In the genomic region with DNA sequence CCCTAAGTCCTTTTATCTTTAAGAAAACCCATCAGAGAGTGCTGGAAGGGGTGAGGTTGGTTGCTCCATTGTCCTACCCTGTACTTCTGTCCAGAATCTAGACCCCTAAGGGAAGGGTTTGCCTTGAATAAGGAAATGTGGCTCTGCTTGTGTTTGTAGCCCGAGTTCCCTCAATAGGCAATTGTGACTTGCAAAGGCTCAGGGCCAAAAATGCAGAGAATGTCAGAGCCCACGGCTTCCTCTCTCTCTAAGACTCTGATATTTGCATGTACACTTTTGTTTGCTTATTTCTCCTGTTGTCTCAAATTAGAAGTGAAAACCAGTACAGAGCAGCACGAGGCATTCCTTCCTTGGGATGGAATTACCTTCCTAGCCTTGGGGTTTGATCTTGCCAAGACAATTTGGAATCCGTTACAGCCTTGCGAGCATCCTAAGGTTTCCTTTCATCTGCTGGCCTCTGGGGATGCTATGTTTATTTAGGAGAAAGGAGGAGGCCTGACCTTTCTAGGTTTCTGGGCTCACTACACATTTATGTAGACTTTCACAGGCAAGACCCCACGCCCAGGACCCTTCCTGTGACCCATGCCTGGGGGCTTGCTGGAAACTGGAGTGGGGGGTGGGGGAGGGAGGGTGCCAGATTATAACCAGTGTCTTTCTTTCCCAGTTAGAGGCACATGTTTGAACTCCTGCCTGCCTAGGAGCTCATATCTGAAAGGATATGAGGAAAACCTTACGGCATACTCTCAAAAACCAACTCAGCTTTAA, we compare ENCODE assay signal across 22 mouse cellular contexts.
DNase-seq lines count a peak whose midpoint lies in the region; ATAC-seq lines count a peak whose summit lies in the region.
"Had no signal": no experiment of that assay in that cellular context is flagged by ENCODE, and none has a peak within 500 bp of the region (broad histone marks: within the 10 kb centered on the region; RNA-seq: fewer than 3 reads in every experiment).

No protein-coding gene starts in this region.

- WGBS in forebrain, embryonic 10.5 days = 53% methylated on average over 7 of the region's 7 CpGs
- 56% methylated on average over 7 of the region's 7 CpGs for WGBS in forebrain, embryonic 13.5 days
- 13% methylated on average over 7 of the region's 7 CpGs for WGBS in kidney, embryonic 15.5 days
- 14% methylated on average over 7 of the region's 7 CpGs for WGBS in embryonic facial prominence, embryonic 11.5 days

- no peak overlapping the region for H3K9ac ChIP-seq in forebrain, embryonic 13.5 days
- H3K9ac ChIP-seq in kidney, embryonic 15.5 days = no peak overlapping the region
- no peak overlapping the region for H3K9ac ChIP-seq in embryonic facial prominence, embryonic 11.5 days (replicated peaks; ENCODE audit: low read length)
- H3K9ac ChIP-seq: embryonic facial prominence, embryonic 12.5 days; neural tube, embryonic 13.5 days had no signal

- no peak overlapping the region for H3K4me2 ChIP-seq in forebrain, embryonic 13.5 days
- H3K4me2 ChIP-seq in kidney, embryonic 15.5 days = 0 out of 2 replicates have a peak overlapping the region, but pooled peaks have one; percentile 7
- H3K4me2 ChIP-seq in embryonic facial prominence, embryonic 11.5 days (ENCODE audit: low read depth, low read length) = no peak overlapping the region
- H3K4me2 ChIP-seq: embryonic facial prominence, embryonic 12.5 days; liver, embryonic 11.5 days; midbrain, embryonic 11.5 days; neural tube, embryonic 13.5 days had no signal

- no peaks in the 10 kb centered on the region for H3K9me3 ChIP-seq in forebrain, embryonic 10.5 days
- H3K9me3 ChIP-seq in forebrain, embryonic 13.5 days (replicated peaks) = no peaks in the 10 kb centered on the region
- no peaks in the 10 kb centered on the region for H3K9me3 ChIP-seq in kidney, embryonic 15.5 days (replicated peaks)
- H3K9me3 ChIP-seq in embryonic facial prominence, embryonic 11.5 days (replicated peaks; ENCODE audit: control insufficient read depth, low read length) = no peaks in the 10 kb centered on the region
- H3K9me3 ChIP-seq: embryonic facial prominence, embryonic 12.5 days; neural tube, embryonic 13.5 days had no signal

- no peak for DNase-seq in forebrain, embryonic 10.5 days (ENCODE audit: extremely low spot score, low spot score)
- no peak for DNase-seq in kidney, adult 18-20 months
- DNase-seq in brain, adult 2 months (ENCODE audit: low read depth, low spot score) = peak; percentile 42
- peak; percentile 49 for DNase-seq in embryonic facial prominence, embryonic 11.5 days (ENCODE audit: low spot score)
- no peak for DNase-seq in spleen, postnatal 10 days (ENCODE audit: low spot score in 2 of 2)
- no peak for DNase-seq in retina, embryonic 14.5 days (ENCODE audit: low spot score)
- DNase-seq: adrenal gland, postnatal 36 days; cerebellum, adult 9-11 months; heart, postnatal 4 days; kidney, adult 2 months; left cerebral cortex, postnatal 4 days; lung, adult 2 months; thymus, postnatal 36 days had no signal

- ATAC-seq in forebrain, embryonic 13.5 days = no peak
- no peak for ATAC-seq in kidney, embryonic 15.5 days (replicated peaks; ENCODE audit: low FRiP score)
- no peak for ATAC-seq in embryonic facial prominence, embryonic 11.5 days (replicated peaks; ENCODE audit: insufficient number of reproducible peaks, low FRiP score, low TSS enrichment, low read depth)
- ATAC-seq: activated CD4-positive, CD25-positive, alpha-beta regulatory T cell, adult 4 months; CD4-positive, CD25-positive, alpha-beta regulatory T cell, adult 4 months had no signal

- no peak overlapping the region for H3K4me3 ChIP-seq in forebrain, embryonic 10.5 days
- no peak overlapping the region for H3K4me3 ChIP-seq in forebrain, embryonic 13.5 days
- H3K4me3 ChIP-seq in kidney, embryonic 15.5 days (replicated peaks) = no peak overlapping the region
- no peak overlapping the region for H3K4me3 ChIP-seq in embryonic facial prominence, embryonic 11.5 days (ENCODE audit: low read depth, low read length)
- H3K4me3 ChIP-seq: embryonic facial prominence, embryonic 12.5 days; neural tube, embryonic 13.5 days had no signal

- H3K27me3 ChIP-seq in forebrain, embryonic 10.5 days (ENCODE audit: poor library complexity, severe bottlenecking) = peaks cover 4% of the 10 kb centered on the region; the same call in 1 of the 2 replicates
- no peaks in the 10 kb centered on the region for H3K27me3 ChIP-seq in forebrain, embryonic 13.5 days
- H3K27me3 ChIP-seq in kidney, embryonic 15.5 days = no peaks in the 10 kb centered on the region
- no peaks in the 10 kb centered on the region for H3K27me3 ChIP-seq in embryonic facial prominence, embryonic 11.5 days (ENCODE audit: control insufficient read depth, insufficient read depth, low read length)
- H3K27me3 ChIP-seq: embryonic facial prominence, embryonic 12.5 days; neural tube, embryonic 13.5 days had no signal

- peak overlapping the region; percentile 11; the same call in 1 of the 2 replicates for H3K27ac ChIP-seq in forebrain, embryonic 10.5 days
- no peak overlapping the region for H3K27ac ChIP-seq in forebrain, embryonic 13.5 days
- peak overlapping the region; percentile 13; the same call in 1 of the 2 replicates for H3K27ac ChIP-seq in kidney, embryonic 15.5 days
- H3K27ac ChIP-seq in embryonic facial prominence, embryonic 11.5 days (replicated peaks; ENCODE audit: low read depth, low read length) = no peak overlapping the region
- H3K27ac ChIP-seq: embryonic facial prominence, embryonic 12.5 days; macrophage had no signal

- H3K4me1 ChIP-seq in forebrain, embryonic 10.5 days = peaks cover 17% of the 10 kb centered on the region
- peaks cover 8% of the 10 kb centered on the region for H3K4me1 ChIP-seq in forebrain, embryonic 13.5 days
- H3K4me1 ChIP-seq in kidney, embryonic 15.5 days = peaks cover 12% of the 10 kb centered on the region
- H3K4me1 ChIP-seq in embryonic facial prominence, embryonic 11.5 days (ENCODE audit: control insufficient read depth, insufficient read depth, low read length) = no peaks in the 10 kb centered on the region

- no peaks in the 10 kb centered on the region for H3K36me3 ChIP-seq in forebrain, embryonic 10.5 days (replicated peaks)
- no peaks in the 10 kb centered on the region for H3K36me3 ChIP-seq in forebrain, embryonic 13.5 days (ENCODE audit: poor library complexity, severe bottlenecking)
- no peaks in the 10 kb centered on the region for H3K36me3 ChIP-seq in kidney, embryonic 15.5 days
- H3K36me3 ChIP-seq in embryonic facial prominence, embryonic 11.5 days (replicated peaks; ENCODE audit: control insufficient read depth, insufficient read depth, low read depth, low read length) = no peaks in the 10 kb centered on the region
- H3K36me3 ChIP-seq: embryonic facial prominence, embryonic 12.5 days; neural tube, embryonic 13.5 days had no signal

Comparison
In these comparisons a context has a peak if more than half of its experiments do, and no peak if none do; other contexts are left out.
1. H3K27ac ChIP-seq: peak in forebrain, embryonic 10.5 days (single experiment) and kidney, embryonic 15.5 days (single experiment); none in forebrain, embryonic 13.5 days (single experiment) and embryonic facial prominence, embryonic 11.5 days (single experiment).
2. DNase-seq: peak in brain, adult 2 months (single experiment) and embryonic facial prominence, embryonic 11.5 days (single experiment); none in forebrain, embryonic 10.5 days (single experiment), kidney, adult 18-20 months (single experiment), spleen, postnatal 10 days (0 of 2) and retina, embryonic 14.5 days (single experiment).